Mouse (Mus musculus): ENCODE measurements around the gene Chst15. TPM values are rescaled to one million over a fixed set of nuclear protein-coding genes. Genes with fewer than 3 reads are reported as not detected.

Chst15 gene
- polyA plus RNA-seq (2017; shearing (Covaris generic)), result 10 to 100 TPM; 11.0 to 12.1 TPM

DNA sequence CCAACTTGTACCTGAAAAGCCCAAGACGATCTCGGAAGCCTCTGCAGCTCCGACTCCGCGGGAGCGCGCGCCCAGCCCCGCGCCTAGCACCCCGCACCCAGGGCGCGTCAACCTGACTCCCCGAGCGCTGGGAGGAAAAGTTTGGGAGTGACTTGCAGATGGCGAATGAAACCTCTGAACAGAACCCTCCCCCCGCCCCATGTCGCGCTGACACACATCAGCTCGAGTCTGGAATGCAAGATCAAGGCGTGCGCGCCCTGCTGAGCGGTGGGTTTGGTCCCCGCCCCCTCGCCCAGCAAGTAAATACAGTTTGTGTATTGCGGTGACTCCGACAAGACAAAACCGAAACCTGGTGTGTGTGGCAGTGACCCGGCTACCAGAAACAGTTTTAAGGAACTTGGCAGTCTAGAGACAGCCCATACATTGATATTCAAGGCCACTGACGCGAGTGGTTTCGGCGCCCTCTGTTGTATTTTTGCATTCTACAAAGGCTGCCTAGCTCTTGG lies at the start of gene Chst15:
Chst15 (minus strand) TSS at position 193 of the 506 bp plus-strand sequence.

Other genes with a start within 250 kb of the Chst15 start
- gene Cpxm2, start 162.5 kb downstream of the Chst15 start, polyA plus RNA-seq (2017; shearing (Covaris generic)), result 1 to 10 TPM in 1 of 2 experiments, under 1 TPM in 1; 0.23 to 1.1 TPM